15 mouse cellular contexts compared by ENCODE assay signal in the genomic region with DNA sequence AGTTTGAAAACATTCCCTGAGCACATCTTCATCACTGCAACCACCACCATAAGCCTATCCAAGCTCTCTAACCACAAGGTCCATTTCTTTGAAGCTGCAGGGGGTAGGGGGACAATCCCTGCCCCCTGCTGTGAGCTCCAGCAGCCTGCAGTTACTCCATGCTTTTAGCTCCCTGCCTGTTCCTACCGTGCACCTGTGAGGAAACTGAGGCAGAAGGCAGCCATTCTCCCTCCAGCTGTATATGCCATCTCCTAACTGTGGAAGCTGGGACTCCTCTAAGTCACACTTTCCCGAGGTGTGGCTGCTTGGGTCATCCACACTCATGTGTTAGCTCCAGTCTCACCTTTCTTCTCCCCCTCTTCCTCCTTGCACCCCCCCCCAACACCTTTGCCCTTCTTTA.
"Had no signal": no experiment of that assay in that cellular context is flagged by ENCODE, and none has a peak within 500 bp of the region (broad histone marks: within the 10 kb centered on the region; RNA-seq: fewer than 3 reads in every experiment).

No protein-coding gene starts in this region.

- H3K4me2 ChIP-seq: neural tube, embryonic 12.5 days; neural tube, embryonic 13.5 days; neural tube, embryonic 15.5 days; stomach, embryonic 15.5 days had no signal

- H3K4me3 ChIP-seq: neural tube, embryonic 12.5 days; neural tube, embryonic 13.5 days; neural tube, embryonic 15.5 days; stomach, embryonic 15.5 days had no signal

- H3K27ac ChIP-seq: neural tube, embryonic 12.5 days; neural tube, embryonic 15.5 days; stomach, embryonic 15.5 days had no signal

- H3K9ac ChIP-seq: neural tube, embryonic 12.5 days; neural tube, embryonic 13.5 days; neural tube, embryonic 15.5 days; stomach, embryonic 15.5 days had no signal

- H3K36me3 ChIP-seq: neural tube, embryonic 12.5 days; neural tube, embryonic 13.5 days; neural tube, embryonic 15.5 days; stomach, embryonic 15.5 days had no signal

- DNase-seq: right cerebral cortex, adult 18-20 months; right cerebral cortex, postnatal 14 days; right cerebral cortex, postnatal 25 days; right cerebral cortex, postnatal 4 days; spleen, adult 18-20 months; thymus, adult 18-20 months; thymus, adult 2 months; thymus, postnatal 14 days; thymus, postnatal 25 days; thymus, postnatal 36 days; thymus, postnatal 4 days had no signal

- H3K9me3 ChIP-seq: neural tube, embryonic 12.5 days; neural tube, embryonic 13.5 days; neural tube, embryonic 15.5 days; stomach, embryonic 15.5 days had no signal

- H3K27me3 ChIP-seq: neural tube, embryonic 12.5 days; neural tube, embryonic 13.5 days; neural tube, embryonic 15.5 days; stomach, embryonic 15.5 days had no signal
